Mouse (Mus musculus): ENCODE measurements at regions not wholly inside any gene's neighbourhood (a gene's known extent, or its start where the extent isn't known, plus 50 kb on each side); places are given as distances from the start of the nearest gene placed in this dataset.

- no peak for DNase-seq (ENCODE audit: low spot score in 2 of 2)
Observed at GRCm38 (mm10) chr8:127973194-127973593, 385.2 kb upstream of the Nrp1 start.

GRCm38 (mm10) chr8:127977746-127978145 is 380.7 kb upstream of the Nrp1 start:
- no peak for DNase-seq (ENCODE audit: low spot score in 2 of 2)

- DNase-seq (ENCODE audit: low spot score in 2 of 2) = no peak
Observed at GRCm38 (mm10) chr8:127979180-127980030, 379.0 kb upstream of the Nrp1 start.

GRCm38 (mm10) chr8:127982165-127982564 is 376.2 kb upstream of the Nrp1 start:
- no peak for DNase-seq (ENCODE audit: low spot score in 2 of 2)

- DNase-seq (ENCODE audit: low spot score in 2 of 2) = no peak
Observed at GRCm38 (mm10) chr8:127985616-127986015, 372.8 kb upstream of the Nrp1 start.

- DNase-seq (ENCODE audit: low spot score in 2 of 2) = peak; percentile 42 to 57
Observed at GRCm38 (mm10) chr8:127988887-127989286, 369.5 kb upstream of the Nrp1 start.

- no peak for DNase-seq (ENCODE audit: low spot score in 2 of 2)
Observed at GRCm38 (mm10) chr8:127994898-127995297, 363.5 kb upstream of the Nrp1 start.

GRCm38 (mm10) chr8:127995490-127995889 is 362.9 kb upstream of the Nrp1 start:
- no peak for DNase-seq (ENCODE audit: low spot score in 2 of 2)

GRCm38 (mm10) chr8:128002386-128002785 is 356.0 kb upstream of the Nrp1 start:
- DNase-seq (ENCODE audit: low spot score in 2 of 2) = no peak

- DNase-seq (ENCODE audit: low spot score in 2 of 2) = no peak
Observed at GRCm38 (mm10) chr8:128002806-128003205, 355.6 kb upstream of the Nrp1 start.

GRCm38 (mm10) chr8:128003385-128003784 is 355.0 kb upstream of the Nrp1 start:
- DNase-seq (ENCODE audit: low spot score in 2 of 2) = no peak

GRCm38 (mm10) chr8:128003881-128004286 is 354.5 kb upstream of the Nrp1 start:
- DNase-seq (ENCODE audit: low spot score in 2 of 2) = peak; percentile 15 to 20

- no peak for DNase-seq (ENCODE audit: low spot score in 2 of 2)
Observed at GRCm38 (mm10) chr8:128009393-128010010, 348.9 kb upstream of the Nrp1 start.

- DNase-seq (ENCODE audit: low spot score in 2 of 2) = no peak
Observed at GRCm38 (mm10) chr8:128017171-128017570, 341.2 kb upstream of the Nrp1 start.

- DNase-seq (ENCODE audit: low spot score in 2 of 2) = no peak
Observed at GRCm38 (mm10) chr8:128023661-128024060, 334.7 kb upstream of the Nrp1 start.

- DNase-seq (ENCODE audit: low spot score in 2 of 2) = no peak
Observed at GRCm38 (mm10) chr8:128024774-128025222, 333.6 kb upstream of the Nrp1 start.

GRCm38 (mm10) chr8:128025251-128025856 is 333.1 kb upstream of the Nrp1 start:
- peak; percentile 20 to 51 for DNase-seq (ENCODE audit: low spot score in 2 of 2)

- DNase-seq (ENCODE audit: low spot score in 2 of 2) = no peak
Observed at GRCm38 (mm10) chr8:128026981-128027380, 331.4 kb upstream of the Nrp1 start.

GRCm38 (mm10) chr8:128030335-128031280 is 327.8 kb upstream of the Nrp1 start:
- peak; percentile 56 to 69 for DNase-seq (ENCODE audit: low spot score in 2 of 2)

GRCm38 (mm10) chr8:128034127-128034526 is 324.3 kb upstream of the Nrp1 start:
- peak in 1 of 2 experiments; percentile 14 for DNase-seq (ENCODE audit: low spot score in 2 of 2)

GRCm38 (mm10) chr8:128035672-128036071 is 322.7 kb upstream of the Nrp1 start:
- DNase-seq (ENCODE audit: low spot score in 2 of 2) = peak in 1 of 2 experiments; percentile 10
